ENCODE assay signal across 8 mouse cellular contexts in the genomic region with DNA sequence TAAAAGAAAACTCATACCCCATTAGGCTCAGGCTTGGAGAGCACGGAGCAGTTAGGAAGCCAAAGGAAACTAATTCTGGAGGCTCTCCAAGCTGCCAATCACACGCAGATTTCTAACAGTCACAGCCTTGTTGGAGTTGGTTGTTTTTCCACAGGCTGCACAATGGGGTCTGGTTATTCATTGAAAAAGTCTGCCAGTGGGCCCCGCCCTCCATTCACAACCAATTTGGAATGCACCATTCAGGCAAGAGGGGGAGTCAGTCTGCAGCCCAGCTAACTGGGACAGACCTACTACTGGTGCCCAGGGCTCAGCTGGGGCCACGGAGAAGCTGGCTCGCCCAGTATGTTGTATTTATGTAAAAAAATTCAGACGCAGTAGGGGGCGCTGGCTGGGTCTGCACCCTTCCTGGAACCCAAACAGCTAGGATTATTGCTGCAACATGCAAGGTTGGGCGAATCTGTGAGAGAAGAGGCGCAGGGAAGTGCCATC. TPM values are rescaled to one million over a fixed set of nuclear protein-coding genes. Genes with fewer than 3 reads are reported as not detected.
DNase-seq lines count a peak whose midpoint lies in the region; ATAC-seq and TF ChIP-seq lines count a peak whose summit lies in the region.

No protein-coding gene starts in this region.

- no peak overlapping the region for H3K27ac ChIP-seq in CH12.LX (ENCODE audit: insufficient read depth, low read depth)
- H3K27ac ChIP-seq in forebrain, embryonic 12.5 days: peak overlapping the region; percentile 51; the same call in 1 of the 2 replicates
- peak overlapping the region; percentile 52 for H3K27ac ChIP-seq in heart, embryonic 15.5 days
- H3K27ac ChIP-seq in limb, embryonic 14.5 days (replicated peaks; ENCODE audit: low read depth, low read length): peak overlapping the region; percentile 53
- peak overlapping the region; percentile 63 for H3K27ac ChIP-seq in midbrain, embryonic 15.5 days

- no peaks in the 10 kb centered on the region for H3K27me3 ChIP-seq in CH12.LX (replicated peaks)
- peaks cover 57% of the 10 kb centered on the region for H3K27me3 ChIP-seq in forebrain, embryonic 12.5 days
- H3K27me3 ChIP-seq in heart, embryonic 15.5 days: no peaks in the 10 kb centered on the region
- no peaks in the 10 kb centered on the region for H3K27me3 ChIP-seq in limb, embryonic 14.5 days (ENCODE audit: control insufficient read depth, insufficient read depth, low read length)
- H3K27me3 ChIP-seq in midbrain, embryonic 15.5 days (replicated peaks): peaks cover 13% of the 10 kb centered on the region; the same call in 1 of the 2 replicates

- in situ Hi-C loops in CH12.LX (cut with MboI; ENCODE audit: low pct_ligation_motif_present, low pct_unique_long_range_greater_than_20kb, low sequenced_read_pairs): no loop called here

- peak in 1 of 2 experiments; percentile 61; a peak in 2 of 4 replicates for TF ChIP-seq CTCF in CH12.LX (conservative IDR thresholded peaks at IDR 0.05 in 1 of 2, IDR thresholded peaks at IDR 0.05 in 1 of 2; ENCODE audit: low read depth in 2 of 2, low read length in 2 of 2)

- no peaks in the 10 kb centered on the region for H3K79me2 ChIP-seq in CH12.LX (replicated peaks; ENCODE audit: control insufficient read depth, extremely low read depth, insufficient read depth, poor library complexity, severe bottlenecking)

- no peak for TF ChIP-seq EP300 in CH12.LX (IDR thresholded peaks at IDR 0.05; ENCODE audit: low read length)

- H3K4me1 ChIP-seq in CH12.LX (ENCODE audit: control insufficient read depth in 1 of 2, insufficient read depth in 2 of 2): peaks cover 0 to 3% of the 10 kb centered on the region in 2 experiments; a peak in 2 of 4 replicates
- H3K4me1 ChIP-seq in forebrain, embryonic 12.5 days: peaks cover 31% of the 10 kb centered on the region
- peaks cover 27% of the 10 kb centered on the region for H3K4me1 ChIP-seq in heart, embryonic 15.5 days (replicated peaks)
- peaks cover 30% of the 10 kb centered on the region for H3K4me1 ChIP-seq in limb, embryonic 14.5 days (ENCODE audit: control insufficient read depth, insufficient read depth, low read length)
- peaks cover 28% of the 10 kb centered on the region for H3K4me1 ChIP-seq in midbrain, embryonic 15.5 days

- no peaks in the 10 kb centered on the region for H3K9me3 ChIP-seq in CH12.LX (replicated peaks; ENCODE audit: low read length)
- no peaks in the 10 kb centered on the region for H3K9me3 ChIP-seq in forebrain, embryonic 12.5 days
- no peaks in the 10 kb centered on the region for H3K9me3 ChIP-seq in heart, embryonic 15.5 days (replicated peaks)
- H3K9me3 ChIP-seq in limb, embryonic 14.5 days (ENCODE audit: control insufficient read depth, low read length): no peaks in the 10 kb centered on the region
- no peaks in the 10 kb centered on the region for H3K9me3 ChIP-seq in midbrain, embryonic 15.5 days

- H3K36me3 ChIP-seq in CH12.LX (replicated peaks in 1 of 2; ENCODE audit: control insufficient read depth in 1 of 2, insufficient read depth in 1 of 2, low read length in 1 of 2): no peaks in the 10 kb centered on the region
- no peaks in the 10 kb centered on the region for H3K36me3 ChIP-seq in forebrain, embryonic 12.5 days (replicated peaks)
- 0 out of 2 replicates have a peak, but pooled peaks cover 4% of the 10 kb centered on the region for H3K36me3 ChIP-seq in heart, embryonic 15.5 days
- H3K36me3 ChIP-seq in limb, embryonic 14.5 days (ENCODE audit: control insufficient read depth, insufficient read depth, low read length): peaks cover 18% of the 10 kb centered on the region
- H3K36me3 ChIP-seq in midbrain, embryonic 15.5 days (replicated peaks): no peaks in the 10 kb centered on the region

- peak; percentile 26 for DNase-seq in CH12.LX (ENCODE audit: extremely low read depth)
- DNase-seq in kidney, postnatal 10 days: peak; percentile 88
- peak; percentile 95 for DNase-seq in limb, embryonic 14.5 days (ENCODE audit: low spot score)
- DNase-seq in testis, postnatal 14 days (ENCODE audit: low spot score): peak; percentile 51

- no peak overlapping the region for H3K4me2 ChIP-seq in CH12.LX (ENCODE audit: insufficient read depth, low read depth, poor library complexity, severe bottlenecking)
- H3K4me2 ChIP-seq in forebrain, embryonic 12.5 days: peak overlapping the region; percentile 42
- peak overlapping the region; percentile 55 for H3K4me2 ChIP-seq in heart, embryonic 15.5 days
- peak overlapping the region; percentile 32 for H3K4me2 ChIP-seq in limb, embryonic 14.5 days (replicated peaks; ENCODE audit: low read depth, low read length, severe bottlenecking)
- H3K4me2 ChIP-seq in midbrain, embryonic 15.5 days: peak overlapping the region; percentile 54

- H3K9ac ChIP-seq in CH12.LX (ENCODE audit: insufficient read depth, low read depth): no peak overlapping the region
- no peak overlapping the region for H3K9ac ChIP-seq in forebrain, embryonic 12.5 days
- peak overlapping the region; percentile 10; the same call in 1 of the 2 replicates for H3K9ac ChIP-seq in heart, embryonic 15.5 days
- H3K9ac ChIP-seq in limb, embryonic 14.5 days (ENCODE audit: low read depth, low read length, severe bottlenecking): 0 out of 2 replicates have a peak overlapping the region, but pooled peaks have one; percentile 21
- H3K9ac ChIP-seq in midbrain, embryonic 15.5 days: no peak overlapping the region

- WGBS in forebrain, embryonic 12.5 days: under 1% methylated on average over 9 of the region's 9 CpGs
- WGBS in heart, embryonic 15.5 days: 7% methylated on average over 9 of the region's 9 CpGs
- whole genome bisulfite sequencing in limb, embryonic 14.5 days: 10% methylated on average over 9 of the region's 9 CpGs
- WGBS in midbrain, embryonic 15.5 days: under 1% methylated on average over 9 of the region's 9 CpGs

- TF ChIP-seq RAD21 in CH12.LX (IDR thresholded peaks at IDR 0.05; ENCODE audit: low read depth, low read length): peak; percentile 38

- H3K4me3 ChIP-seq in CH12.LX (replicated peaks in 1 of 3; ENCODE audit: low read depth in 2 of 3, low read length in 2 of 3, poor library complexity in 1 of 3): no peak overlapping the region
- 0 out of 2 replicates have a peak overlapping the region, but pooled peaks have one; percentile 10 for H3K4me3 ChIP-seq in forebrain, embryonic 12.5 days (replicated peaks)
- peak overlapping the region; percentile 14 for H3K4me3 ChIP-seq in heart, embryonic 15.5 days
- H3K4me3 ChIP-seq in limb, embryonic 14.5 days (replicated peaks; ENCODE audit: low read length): no peak overlapping the region
- H3K4me3 ChIP-seq in midbrain, embryonic 15.5 days: peak overlapping the region; percentile 24

- no peak for TF ChIP-seq POLR2A in CH12.LX (IDR thresholded peaks at IDR 0.05; ENCODE audit: low read depth, low read length)
- no peak for TF ChIP-seq POLR2A in limb, embryonic 14.5 days (IDR thresholded peaks at IDR 0.05; ENCODE audit: borderline replicate concordance, extremely low read depth, insufficient read depth, insufficient read length)

- dilution Hi-C loops in CH12.LX (cut with MboI; ENCODE audit: extremely low pct_ligation_motif_present, extremely low pct_unique_long_range_greater_than_20kb, low sequenced_read_pairs): no loop called here

- peak; percentile 91 for ATAC-seq in cerebellum, adult (ENCODE audit: insufficient number of reproducible peaks, low FRiP score, low TSS enrichment)
- peak; percentile 93 for ATAC-seq in forebrain, embryonic 12.5 days (ENCODE audit: low FRiP score)
- peak; percentile 91 for ATAC-seq in heart, embryonic 15.5 days (replicated peaks; ENCODE audit: insufficient number of reproducible peaks, insufficient read depth, low FRiP score, low read depth)
- ATAC-seq in limb, embryonic 14.5 days (ENCODE audit: low FRiP score, low read depth): peak; percentile 90
- ATAC-seq in midbrain, embryonic 15.5 days (replicated peaks): peak; percentile 94

TF ChIP-seq in CH12.LX, 34 proteins besides CTCF, POLR2A, EP300 and RAD21:
- TF ChIP-seq ZC3H11A (IDR thresholded peaks at IDR 0.05; ENCODE audit: low read depth, low read length): no peak
- TF ChIP-seq MEF2A (IDR thresholded peaks at IDR 0.05; ENCODE audit: borderline replicate concordance, low read depth, low read length): no peak
- TF ChIP-seq JUN (IDR thresholded peaks at IDR 0.05; ENCODE audit: insufficient read depth, low read depth, low read length): no peak
- peak; percentile 51 for TF ChIP-seq SMC3 (IDR thresholded peaks at IDR 0.05; ENCODE audit: low read depth, low read length)

RNA-seq across cellular contexts. Expression of a gene that starts 10.6 kb away (rescaled TPM):
- total RNA-seq in CH12.LX (2012; rRNA removed) (3.4 and 4.5 TPM in 2 replicates), CH12.LX (2014; rRNA removed) (2.2 and 2.6 TPM in 2 replicates)
- polyA plus RNA-seq in CH12.LX (2012; ENCODE audit: insufficient read length, low read depth): 2.3 and 3.5 TPM in 2 replicates
- 17.9 and 28.4 TPM in 2 replicates for polyA plus RNA-seq in forebrain, embryonic 12.5 days (2016; fragmentation: Nextera tagmentation; extraction: Ambion mirVana)
- 15.9 and 26.8 TPM in 2 replicates for polyA plus RNA-seq in heart, embryonic 15.5 days (2015; fragmentation: Nextera tagmentation; extraction: Ambion mirVana)
- 39.0 and 49.4 TPM in 2 replicates for polyA plus RNA-seq in limb, embryonic 14.5 days (2012; rRNA removed)
- polyA plus RNA-seq in limb, embryonic 14.5 days (2014; fragmentation: Nextera tagmentation; extraction: Ambion mirVana): 35.3 and 36.8 TPM in 2 replicates
- 14.5 and 17.6 TPM in 2 replicates for polyA plus RNA-seq in midbrain, embryonic 15.5 days (2015; fragmentation: Nextera tagmentation; extraction: Ambion mirVana)

Comparison
In these comparisons a context has a peak if more than half of its experiments do, and no peak if none do; other contexts are left out.
1. DNase-seq: peak in every context shown above with its lines; median percentile 95 in limb, embryonic 14.5 days; 88 in kidney, postnatal 10 days; 51 in testis, postnatal 14 days; 26 in CH12.LX.
2. H3K4me3 ChIP-seq: peak in forebrain, embryonic 12.5 days (single experiment), heart, embryonic 15.5 days (single experiment) and midbrain, embryonic 15.5 days (single experiment); none in CH12.LX (0 of 3) and limb, embryonic 14.5 days (single experiment).
3. H3K9ac ChIP-seq: peak in heart, embryonic 15.5 days (single experiment) and limb, embryonic 14.5 days (single experiment); none in CH12.LX (single experiment), forebrain, embryonic 12.5 days (single experiment) and midbrain, embryonic 15.5 days (single experiment).
4. Peak in every context shown above with its lines, with median percentiles within 50 percentile points of each other: ATAC-seq.